Mouse (Mus musculus) E14TG2a.4 (cell line): ENCODE results near the gene Hils1.

Experiments
- CTCF ChIP-seq: conservative IDR thresholded peaks from 2 replicates; pipeline ENCODE4 v1.5.1; 2014; ENCODE audit warnings: low read length
- POU5F1 ChIP-seq: IDR thresholded peaks from 2 replicates; pipeline ENCODE4 v1.6.1; 2014; ENCODE audit warnings: low read length, borderline replicate concordance

GRCm38 (mm10) chr11:94987341-94987740, 19.9 kb downstream of the Hils1 start:
- TF ChIP-seq CTCF (no peak), POU5F1 (no peak)
